Mouse (Mus musculus) cortical plate, adult 2 months (tissue): ENCODE data around the gene Utp15.

Source experiments
- CTCF ChIP-seq: fragments of 200-500 bp; IDR thresholded peaks from 2 replicates; pipeline ENCODE4 v1.5.1; 2011; ENCODE audit warnings: mild to moderate bottlenecking, control low read depth, low read length; ENCODE audit not compliant: insufficient read depth; ENCODE audit errors: extremely low read depth
- POLR2A ChIP-seq: fragments of 200-500 bp; IDR thresholded peaks from 2 replicates; pipeline ENCODE4 v1.6.1; 2011; ENCODE audit warnings: mild to moderate bottlenecking, low read length, control low read depth; ENCODE audit not compliant: insufficient read depth; ENCODE audit errors: extremely low read depth

- no peak for TF ChIP-seq CTCF
- no peak for TF ChIP-seq POLR2A
These were observed 45.9 kb upstream of the Utp15 start for GRCm38 (mm10) chr13:98308724-98309123.
